Mouse (Mus musculus): ENCODE results near the gene Cacng8.

- no peak for TF ChIP-seq CTCF (conservative IDR thresholded peaks at IDR 0.05; ENCODE audit: insufficient read depth, insufficient read length, low read depth, low read length)
- TF ChIP-seq POLR2A (IDR thresholded peaks at IDR 0.05; ENCODE audit: low read depth, low read length): no peak
These were observed 5.6 kb upstream of the Cacng8 start for GRCm38 (mm10) chr7:3384807-3385319.
